Comparison of ENCODE assay signal across 1 mouse cellular context in the genomic region with DNA sequence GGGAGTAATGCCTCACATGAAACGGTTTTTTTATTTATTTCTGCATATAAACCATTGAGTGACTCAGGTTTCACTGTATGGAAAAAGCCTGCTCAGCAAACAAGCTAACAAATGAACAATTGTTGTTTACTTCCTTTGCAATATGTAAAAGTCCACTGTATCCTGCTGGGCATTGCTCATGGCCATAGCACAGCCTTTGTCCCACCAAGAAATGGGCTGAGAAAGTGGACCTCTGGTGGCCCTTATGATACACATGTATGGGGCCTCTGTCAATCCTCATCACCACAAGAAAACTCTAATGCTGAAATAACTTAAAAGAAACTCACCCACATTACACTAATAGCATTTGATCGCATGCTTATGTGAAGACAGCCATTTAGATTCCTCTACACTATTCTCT. TPM values are rescaled to one million over a fixed set of nuclear protein-coding genes. Genes with fewer than 3 reads are reported as not detected.
"Had no signal": no experiment of that assay in that cellular context is flagged by ENCODE, and none has a peak within 500 bp of the region (broad histone marks: within the 10 kb centered on the region; RNA-seq: fewer than 3 reads in every experiment).

No protein-coding gene starts in this region.

RNA-seq across cellular contexts. Expression of gene Zfp709, which starts 39.3 kb away (rescaled TPM):
- polyA plus RNA-seq: erythroblast, embryonic 14.5 days had no signal
